Mouse (Mus musculus): ENCODE measurements around the gene Dock3. TPM values are rescaled to one million over a fixed set of nuclear protein-coding genes. Genes with fewer than 3 reads are reported as not detected.

Gene Dock3
- polyA plus RNA-seq, 1 experiment from 2014 or later = 0.42 TPM

GRCm38 (mm10) chr9:106882176-106882575 is 349.5 kb downstream of the Dock3 start:
- ATAC-seq (ENCODE audit: insufficient number of reproducible peaks, insufficient read depth, low FRiP score, low read depth) = no peak
- 76% methylated on average over 4 of the region's 4 CpGs for WGBS
- Histone ChIP-seq H3K27me3 (ENCODE audit: control insufficient read depth, insufficient read depth, low read length) (no peaks in the 10 kb centered on the region), H3K4me3 (ENCODE audit: control insufficient read depth in 1 of 2, insufficient read depth in 1 of 2, low read depth in 1 of 2, low read length in 2 of 2) (no peak overlapping the region), H3K9ac (ENCODE audit: low read length) (no peak overlapping the region), H3K4me1 (ENCODE audit: control insufficient read depth in 2 of 2, insufficient read depth in 2 of 2, low read length in 2 of 2) (peaks cover 19 to 34% of the 10 kb centered on the region in 2 experiments), H3K36me3 (ENCODE audit: control insufficient read depth, insufficient read depth, low read length) (peaks cover 70% of the 10 kb centered on the region), H3K4me2 (ENCODE audit: low read length) (no peak overlapping the region), H3K27ac (replicated peaks in 1 of 2; ENCODE audit: control insufficient read depth in 1 of 2, insufficient read depth in 1 of 2, low read depth in 2 of 2, low read length in 2 of 2) (no peak overlapping the region), H3K9me3 (ENCODE audit: control insufficient read depth, low read length) (no peaks in the 10 kb centered on the region)

GRCm38 (mm10) chr9:106881071-106881755 is 350.5 kb downstream of the Dock3 start:
- Histone ChIP-seq H3K4me2 (ENCODE audit: low read length) (no peak overlapping the region), H3K36me3 (ENCODE audit: control insufficient read depth, insufficient read depth, low read length) (peaks cover 80% of the 10 kb centered on the region), H3K9ac (ENCODE audit: low read length) (no peak overlapping the region), H3K9me3 (ENCODE audit: control insufficient read depth, low read length) (no peaks in the 10 kb centered on the region), H3K4me1 (ENCODE audit: control insufficient read depth in 2 of 2, insufficient read depth in 2 of 2, low read length in 2 of 2) (peaks cover 19 to 34% of the 10 kb centered on the region in 2 experiments), H3K27ac (replicated peaks in 1 of 2; ENCODE audit: control insufficient read depth in 1 of 2, insufficient read depth in 1 of 2, low read depth in 2 of 2, low read length in 2 of 2) (no peak overlapping the region), H3K4me3 (ENCODE audit: control insufficient read depth in 1 of 2, insufficient read depth in 1 of 2, low read depth in 1 of 2, low read length in 2 of 2) (no peak overlapping the region), H3K27me3 (ENCODE audit: control insufficient read depth, insufficient read depth, low read length) (no peaks in the 10 kb centered on the region)
- ATAC-seq (ENCODE audit: insufficient number of reproducible peaks, insufficient read depth, low FRiP score, low read depth) = no peak
- 66% methylated on average over 4 of the region's 4 CpGs for WGBS

- Histone ChIP-seq H3K27me3 (ENCODE audit: control insufficient read depth, insufficient read depth, low read length) (no peaks in the 10 kb centered on the region), H3K27ac (replicated peaks in 1 of 2; ENCODE audit: control insufficient read depth in 1 of 2, insufficient read depth in 1 of 2, low read depth in 2 of 2, low read length in 2 of 2) (0 out of 4 replicates have a peak overlapping the region, but pooled peaks of 1 of the 2 experiments have one; percentile 9), H3K4me2 (ENCODE audit: low read length) (no peak overlapping the region), H3K36me3 (ENCODE audit: control insufficient read depth, insufficient read depth, low read length) (peaks cover 97% of the 10 kb centered on the region), H3K9me3 (ENCODE audit: control insufficient read depth, low read length) (no peaks in the 10 kb centered on the region), H3K4me3 (ENCODE audit: control insufficient read depth in 1 of 2, insufficient read depth in 1 of 2, low read depth in 1 of 2, low read length in 2 of 2) (no peak overlapping the region), H3K9ac (ENCODE audit: low read length) (no peak overlapping the region), H3K4me1 (ENCODE audit: control insufficient read depth in 2 of 2, insufficient read depth in 2 of 2, low read length in 2 of 2) (peaks cover 7 to 20% of the 10 kb centered on the region in 2 experiments)
- no peak for ATAC-seq (ENCODE audit: insufficient number of reproducible peaks, insufficient read depth, low FRiP score, low read depth)
- WGBS = 70% methylated on average over 4 of the region's 4 CpGs
Measured at GRCm38 (mm10) chr9:106879471-106879870, 352.2 kb downstream of the Dock3 start.

- H3K4me2 ChIP-seq (ENCODE audit: low read length) = no peak overlapping the region
- peaks cover 0 to 2% of the 10 kb centered on the region in 2 experiments; a peak in 1 of 4 replicates for H3K4me1 ChIP-seq (ENCODE audit: control insufficient read depth in 2 of 2, insufficient read depth in 2 of 2, low read length in 2 of 2)
- 95% methylated on average over 3 of the region's 3 CpGs for WGBS
- peaks cover 93% of the 10 kb centered on the region for H3K36me3 ChIP-seq (ENCODE audit: control insufficient read depth, insufficient read depth, low read length)
- no peak overlapping the region for H3K4me3 ChIP-seq (ENCODE audit: control insufficient read depth in 1 of 2, insufficient read depth in 1 of 2, low read depth in 1 of 2, low read length in 2 of 2)
- no peaks in the 10 kb centered on the region for H3K9me3 ChIP-seq (ENCODE audit: control insufficient read depth, low read length)
- H3K9ac ChIP-seq (ENCODE audit: low read length) = no peak overlapping the region
- ATAC-seq (ENCODE audit: insufficient number of reproducible peaks, insufficient read depth, low FRiP score, low read depth) = no peak
- H3K27me3 ChIP-seq (ENCODE audit: control insufficient read depth, insufficient read depth, low read length) = no peaks in the 10 kb centered on the region
- H3K27ac ChIP-seq (replicated peaks in 1 of 2; ENCODE audit: control insufficient read depth in 1 of 2, insufficient read depth in 1 of 2, low read depth in 2 of 2, low read length in 2 of 2) = no peak overlapping the region
Measured at GRCm38 (mm10) chr9:106876666-106877065, 355.0 kb downstream of the Dock3 start.

- no peak overlapping the region for H3K27ac ChIP-seq (replicated peaks in 1 of 2; ENCODE audit: control insufficient read depth in 1 of 2, insufficient read depth in 1 of 2, low read depth in 2 of 2, low read length in 2 of 2)
- no peak overlapping the region for H3K4me2 ChIP-seq (ENCODE audit: low read length)
- H3K4me3 ChIP-seq (ENCODE audit: control insufficient read depth in 1 of 2, insufficient read depth in 1 of 2, low read depth in 1 of 2, low read length in 2 of 2) = no peak overlapping the region
- H3K9me3 ChIP-seq (ENCODE audit: control insufficient read depth, low read length) = no peaks in the 10 kb centered on the region
- H3K4me1 ChIP-seq (ENCODE audit: control insufficient read depth in 2 of 2, insufficient read depth in 2 of 2, low read length in 2 of 2) = no peaks in the 10 kb centered on the region
- H3K27me3 ChIP-seq (ENCODE audit: control insufficient read depth, insufficient read depth, low read length) = no peaks in the 10 kb centered on the region
- no peak for ATAC-seq (ENCODE audit: insufficient number of reproducible peaks, insufficient read depth, low FRiP score, low read depth)
- H3K36me3 ChIP-seq (ENCODE audit: control insufficient read depth, insufficient read depth, low read length) = peaks cover 73% of the 10 kb centered on the region
- WGBS = 76% methylated on average over 5 of the region's 5 CpGs
- H3K9ac ChIP-seq (ENCODE audit: low read length) = no peak overlapping the region
Measured at GRCm38 (mm10) chr9:106874216-106874615, 357.5 kb downstream of the Dock3 start.

- H3K9ac ChIP-seq (ENCODE audit: low read length) = no peak overlapping the region
- peaks cover 97% of the 10 kb centered on the region for H3K36me3 ChIP-seq (ENCODE audit: control insufficient read depth, insufficient read depth, low read length)
- no peak overlapping the region for H3K4me2 ChIP-seq (ENCODE audit: low read length)
- no peak for ATAC-seq (ENCODE audit: insufficient number of reproducible peaks, insufficient read depth, low FRiP score, low read depth)
- no peak overlapping the region for H3K27ac ChIP-seq (replicated peaks in 1 of 2; ENCODE audit: control insufficient read depth in 1 of 2, insufficient read depth in 1 of 2, low read depth in 2 of 2, low read length in 2 of 2)
- no peaks in the 10 kb centered on the region for H3K9me3 ChIP-seq (ENCODE audit: control insufficient read depth, low read length)
- WGBS = 87% methylated on average over 11 of the region's 11 CpGs
- H3K4me1 ChIP-seq (ENCODE audit: control insufficient read depth in 2 of 2, insufficient read depth in 2 of 2, low read length in 2 of 2) = no peaks in the 10 kb centered on the region
- no peak overlapping the region for H3K4me3 ChIP-seq (ENCODE audit: control insufficient read depth in 1 of 2, insufficient read depth in 1 of 2, low read depth in 1 of 2, low read length in 2 of 2)
- H3K27me3 ChIP-seq (ENCODE audit: control insufficient read depth, insufficient read depth, low read length) = no peaks in the 10 kb centered on the region
Measured at GRCm38 (mm10) chr9:106858036-106858435, 373.7 kb downstream of the Dock3 start.

GRCm38 (mm10) chr9:106856664-106857063 is 375.0 kb downstream of the Dock3 start:
- Histone ChIP-seq H3K4me3 (ENCODE audit: control insufficient read depth in 1 of 2, insufficient read depth in 1 of 2, low read depth in 1 of 2, low read length in 2 of 2) (no peak overlapping the region), H3K4me2 (ENCODE audit: low read length) (no peak overlapping the region), H3K9ac (ENCODE audit: low read length) (no peak overlapping the region), H3K27me3 (ENCODE audit: control insufficient read depth, insufficient read depth, low read length) (no peaks in the 10 kb centered on the region), H3K9me3 (ENCODE audit: control insufficient read depth, low read length) (no peaks in the 10 kb centered on the region), H3K4me1 (ENCODE audit: control insufficient read depth in 2 of 2, insufficient read depth in 2 of 2, low read length in 2 of 2) (no peaks in the 10 kb centered on the region), H3K36me3 (ENCODE audit: control insufficient read depth, insufficient read depth, low read length) (peaks cover 95% of the 10 kb centered on the region), H3K27ac (replicated peaks in 1 of 2; ENCODE audit: control insufficient read depth in 1 of 2, insufficient read depth in 1 of 2, low read depth in 2 of 2, low read length in 2 of 2) (no peak overlapping the region)
- no peak for ATAC-seq (ENCODE audit: insufficient number of reproducible peaks, insufficient read depth, low FRiP score, low read depth)
- WGBS = 85% methylated on average over 3 of the region's 3 CpGs
